Mouse (Mus musculus) E14TG2a.4 (cell line): ENCODE results near the gene Ccnl1.

Experiments
- CTCF ChIP-seq: conservative IDR thresholded peaks from 2 replicates; pipeline ENCODE4 v1.5.1; 2014; ENCODE audit warnings: low read length
- NANOG ChIP-seq: IDR thresholded peaks from 2 replicates; pipeline ENCODE4 v1.6.1; 2014; ENCODE audit warnings: borderline replicate concordance, low read length, mixed read lengths

GRCm38 (mm10) chr3:65990524-65990923 lies 32.5 kb upstream of the Ccnl1 start:
- TF ChIP-seq CTCF = no peak
- no peak for TF ChIP-seq NANOG
